Comparison of ENCODE assay signal across 26 mouse cellular contexts in genomic region chr12:4533710-4534109, GRCm38 (mm10). TPM values are rescaled to one million over a fixed set of nuclear protein-coding genes. Genes with fewer than 3 reads are reported as not detected.
"Had no signal": no experiment of that assay in that cellular context is flagged by ENCODE, and none has a peak within 500 bp of the region (broad histone marks: within the 10 kb centered on the region; RNA-seq: fewer than 3 reads in every experiment).

No protein-coding gene starts in this region.

- H3K9ac ChIP-seq: liver, embryonic 14.5 days; lung, embryonic 14.5 days; midbrain, embryonic 12.5 days; neural tube, embryonic 13.5 days; neural tube, embryonic 15.5 days had no signal

- DNase-seq: lung, adult 18-20 months; lung, embryonic 14.5 days; lung, postnatal 10 days; lung, postnatal 4 days; midbrain, embryonic 14.5 days; retina, postnatal 1 day; right cerebral cortex, adult 18-20 months; right cerebral cortex, postnatal 25 days; right cerebral cortex, postnatal 4 days; thymus, adult 18-20 months; thymus, postnatal 25 days; thymus, postnatal 4 days had no signal

- H3K36me3 ChIP-seq: midbrain, embryonic 12.5 days; neural tube, embryonic 13.5 days; neural tube, embryonic 15.5 days had no signal

- H3K9me3 ChIP-seq: megakaryocyte, embryonic 14.5 days had no signal

- H3K27me3 ChIP-seq: midbrain, embryonic 12.5 days; neural tube, embryonic 13.5 days; neural tube, embryonic 15.5 days had no signal

- ATAC-seq: midbrain, embryonic 16.5 days had no signal

- H3K4me1 ChIP-seq: megakaryocyte, embryonic 14.5 days; midbrain, embryonic 12.5 days; neural tube, embryonic 13.5 days; neural tube, embryonic 15.5 days had no signal

- H3K4me2 ChIP-seq: lung, embryonic 14.5 days; midbrain, embryonic 12.5 days; neural tube, embryonic 13.5 days; neural tube, embryonic 15.5 days had no signal

- H3K27ac ChIP-seq: liver, embryonic 14.5 days; midbrain, embryonic 12.5 days; neural tube, embryonic 13.5 days; neural tube, embryonic 15.5 days had no signal

- H3K4me3 ChIP-seq: megakaryocyte, embryonic 14.5 days; midbrain, embryonic 12.5 days; myocyte; neural tube, embryonic 13.5 days; neural tube, embryonic 15.5 days had no signal

RNA-seq across cellular contexts. Expression of gene Gm3625, which starts 59.0 kb away (rescaled TPM):
- polyA plus RNA-seq: liver, embryonic 14.5 days; liver, embryonic 16.5 days; lung, embryonic 14.5 days; lung, embryonic 16.5 days; midbrain, embryonic 12.5 days; midbrain, embryonic 14.5 days; midbrain, embryonic 16.5 days; myocyte; neural tube, embryonic 11.5 days; neural tube, embryonic 13.5 days; neural tube, embryonic 15.5 days; stomach, embryonic 14.5 days; stomach, embryonic 16.5 days; thymus, postnatal 0 days; urinary bladder, adult 2 months had no signal
